Mouse (Mus musculus): ENCODE measurements at regions not wholly inside any gene's neighbourhood (a gene's known extent, or its start where the extent isn't known, plus 50 kb on each side); places are given as distances from the start of the nearest gene placed in this dataset.

GRCm38 (mm10) chr1:23462411-23462810 lies 64.8 kb upstream of the Ogfrl1 start:
- no peak for DNase-seq (ENCODE audit: low spot score)

GRCm38 (mm10) chr1:23464081-23464480 lies 66.5 kb upstream of the Ogfrl1 start:
- DNase-seq (ENCODE audit: low spot score) = peak; percentile 23

GRCm38 (mm10) chr1:23466340-23466739 lies 68.8 kb upstream of the Ogfrl1 start:
- no peak for DNase-seq (ENCODE audit: low spot score)

- DNase-seq (ENCODE audit: low spot score) = no peak
Measured at GRCm38 (mm10) chr1:23467405-23467804, 69.8 kb upstream of the Ogfrl1 start.

GRCm38 (mm10) chr1:23480776-23481320 lies 83.3 kb upstream of the Ogfrl1 start:
- no peak for DNase-seq (ENCODE audit: low spot score)

GRCm38 (mm10) chr1:23484566-23484965 lies 87.0 kb upstream of the Ogfrl1 start:
- DNase-seq (ENCODE audit: low spot score) = no peak

- DNase-seq (ENCODE audit: low spot score) = no peak
Measured at GRCm38 (mm10) chr1:23485150-23485775, 87.7 kb upstream of the Ogfrl1 start.

- no peak for DNase-seq (ENCODE audit: low spot score)
Measured at GRCm38 (mm10) chr1:23487031-23487430, 89.5 kb upstream of the Ogfrl1 start.

- peak; percentile 26 for DNase-seq (ENCODE audit: low spot score)
Measured at GRCm38 (mm10) chr1:23490640-23491039, 93.1 kb upstream of the Ogfrl1 start.

GRCm38 (mm10) chr1:23491041-23491440 lies 93.5 kb upstream of the Ogfrl1 start:
- DNase-seq (ENCODE audit: low spot score) = no peak

GRCm38 (mm10) chr1:23492981-23493380 lies 95.4 kb upstream of the Ogfrl1 start:
- DNase-seq (ENCODE audit: low spot score) = no peak

GRCm38 (mm10) chr1:23495412-23495811 lies 97.8 kb upstream of the Ogfrl1 start:
- DNase-seq (ENCODE audit: low spot score) = no peak

GRCm38 (mm10) chr1:23520113-23520512 lies 122.5 kb upstream of the Ogfrl1 start:
- DNase-seq (ENCODE audit: low spot score) = no peak

- DNase-seq (ENCODE audit: low spot score) = no peak
Measured at GRCm38 (mm10) chr1:23532659-23533058, 135.1 kb upstream of the Ogfrl1 start.

- no peak for DNase-seq (ENCODE audit: low spot score)
Measured at GRCm38 (mm10) chr1:23536621-23537020, 139.0 kb upstream of the Ogfrl1 start.

GRCm38 (mm10) chr1:23538419-23538818 lies 140.8 kb upstream of the Ogfrl1 start:
- no peak for DNase-seq (ENCODE audit: low spot score)

GRCm38 (mm10) chr1:23540594-23540993 lies 143.0 kb upstream of the Ogfrl1 start:
- DNase-seq (ENCODE audit: low spot score) = no peak

- no peak for DNase-seq (ENCODE audit: low spot score)
Measured at GRCm38 (mm10) chr1:23555794-23556193, 158.2 kb upstream of the Ogfrl1 start.

- DNase-seq (ENCODE audit: low spot score) = no peak
Measured at GRCm38 (mm10) chr1:23568106-23568505, 170.5 kb upstream of the Ogfrl1 start.

- no peak for DNase-seq (ENCODE audit: low spot score)
Measured at GRCm38 (mm10) chr1:23574461-23574860, 176.9 kb upstream of the Ogfrl1 start.

- DNase-seq (ENCODE audit: low spot score) = no peak
Measured at GRCm38 (mm10) chr1:23575005-23575404, 177.4 kb upstream of the Ogfrl1 start.

GRCm38 (mm10) chr1:23575515-23575914 lies 177.9 kb upstream of the Ogfrl1 start:
- DNase-seq (ENCODE audit: low spot score) = no peak

GRCm38 (mm10) chr1:23576150-23576549 lies 178.6 kb upstream of the Ogfrl1 start:
- DNase-seq (ENCODE audit: low spot score) = no peak

- DNase-seq (ENCODE audit: low spot score) = no peak
Measured at GRCm38 (mm10) chr1:23589414-23589942, 172.1 kb upstream of the B3gat2 start.
